Mouse (Mus musculus): ENCODE results near the gene Tril. TPM values are rescaled to one million over a fixed set of nuclear protein-coding genes. Genes with fewer than 3 reads are reported as not detected.
A peak's percentile ranks its signal among the peaks of the same experiment; 100 is the strongest.

Gene Tril
- polyA plus RNA-seq, 1 experiment from 2014 or later, result 35.3 TPM

DNA sequence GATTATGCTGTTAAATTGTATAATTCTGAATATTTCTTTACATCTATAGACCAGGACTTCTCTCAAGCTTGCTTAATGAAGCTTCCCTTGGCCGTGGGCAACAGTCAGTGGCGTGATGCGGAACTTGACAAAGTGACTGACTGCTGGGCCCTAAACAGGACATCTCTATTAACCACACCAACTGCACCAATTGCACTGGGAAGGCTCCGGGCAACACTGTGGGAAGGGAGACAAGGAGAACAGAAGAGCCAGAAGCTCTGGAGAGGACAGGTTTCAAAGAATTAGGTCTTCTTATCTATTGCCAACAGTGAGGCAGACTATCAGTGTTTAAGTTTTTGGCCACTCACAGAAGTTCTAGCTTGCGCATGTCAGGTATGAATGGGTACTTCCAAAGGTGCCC lies 38.4 kb downstream of the Tril start:
- Histone ChIP-seq H3K27me3 (no peaks in the 10 kb centered on the region), H3K9me3 (replicated peaks) (no peaks in the 10 kb centered on the region), H3K27ac (replicated peaks) (no peak overlapping the region), H3K4me2 (replicated peaks) (no peak overlapping the region), H3K4me3 (replicated peaks) (no peak overlapping the region), H3K9ac (no peak overlapping the region), H3K4me1 (no peaks in the 10 kb centered on the region; the same call in 1 of the 2 replicates), H3K36me3 (no peaks in the 10 kb centered on the region)
- WGBS, result 86% methylated on average over 5 of the region's 5 CpGs
- no peak for ATAC-seq (ENCODE audit: insufficient number of reproducible peaks, low FRiP score, low TSS enrichment, low read depth)

DNA sequence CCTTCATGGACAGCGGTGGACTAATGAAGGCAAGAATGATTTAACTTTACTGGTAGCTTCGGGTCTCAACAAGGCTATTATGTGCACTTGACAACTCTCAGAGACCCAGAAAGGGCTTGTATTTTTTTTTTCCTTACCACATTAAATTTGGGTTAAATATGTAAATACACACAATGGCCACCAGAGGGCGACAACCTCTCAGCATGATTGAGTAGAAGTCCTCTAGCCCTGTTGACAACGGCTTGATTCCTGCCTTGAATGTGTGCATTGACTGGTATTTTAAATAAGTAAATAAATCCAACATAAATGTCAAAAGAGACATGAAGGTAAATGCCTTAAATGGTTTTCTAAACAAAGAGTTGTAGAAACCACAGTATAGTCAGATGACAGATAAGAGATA lies 39.5 kb downstream of the Tril start:
- WGBS, result 5% methylated on average over 4 of the region's 4 CpGs
- H3K27ac ChIP-seq (replicated peaks), result no peak overlapping the region
- H3K27me3 ChIP-seq, result no peaks in the 10 kb centered on the region
- no peaks in the 10 kb centered on the region; the same call in 1 of the 2 replicates for H3K4me1 ChIP-seq
- no peaks in the 10 kb centered on the region for H3K9me3 ChIP-seq (replicated peaks)
- no peak overlapping the region for H3K4me2 ChIP-seq (replicated peaks)
- no peak for ATAC-seq (ENCODE audit: insufficient number of reproducible peaks, low FRiP score, low TSS enrichment, low read depth)
- H3K36me3 ChIP-seq, result no peaks in the 10 kb centered on the region
- H3K4me3 ChIP-seq (replicated peaks), result no peak overlapping the region
- H3K9ac ChIP-seq, result no peak overlapping the region

DNA sequence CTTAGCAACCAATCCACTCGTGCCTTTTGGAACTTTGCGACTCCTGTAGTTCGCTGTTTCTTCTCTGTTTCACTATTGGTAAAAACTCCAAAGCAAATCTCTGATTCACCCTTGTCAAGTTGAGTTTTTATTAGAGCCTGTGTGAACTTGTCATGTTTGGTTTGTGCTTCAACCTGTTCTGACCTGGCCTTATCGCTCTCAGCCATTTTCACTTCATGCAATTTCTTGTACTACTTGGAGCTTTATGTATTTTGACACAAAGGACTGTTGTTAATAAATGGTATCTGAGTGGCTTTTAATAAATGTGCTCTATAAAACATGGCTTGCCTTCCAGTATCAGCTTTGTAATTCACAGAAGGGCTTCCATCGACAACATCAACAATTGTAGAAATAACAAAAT lies 40.6 kb downstream of the Tril start:
- WGBS, result 69% methylated on average over 5 of the region's 5 CpGs
- no peaks in the 10 kb centered on the region for H3K36me3 ChIP-seq
- no peak overlapping the region; the same call in 1 of the 2 replicates for H3K27ac ChIP-seq (replicated peaks)
- no peak overlapping the region for H3K4me3 ChIP-seq (replicated peaks)
- no peak overlapping the region for H3K4me2 ChIP-seq (replicated peaks)
- H3K9ac ChIP-seq, result no peak overlapping the region
- H3K9me3 ChIP-seq (replicated peaks), result no peaks in the 10 kb centered on the region
- no peak for ATAC-seq (ENCODE audit: insufficient number of reproducible peaks, low FRiP score, low TSS enrichment, low read depth)
- H3K4me1 ChIP-seq, result no peaks in the 10 kb centered on the region; the same call in 1 of the 2 replicates
- H3K27me3 ChIP-seq, result no peaks in the 10 kb centered on the region

DNA sequence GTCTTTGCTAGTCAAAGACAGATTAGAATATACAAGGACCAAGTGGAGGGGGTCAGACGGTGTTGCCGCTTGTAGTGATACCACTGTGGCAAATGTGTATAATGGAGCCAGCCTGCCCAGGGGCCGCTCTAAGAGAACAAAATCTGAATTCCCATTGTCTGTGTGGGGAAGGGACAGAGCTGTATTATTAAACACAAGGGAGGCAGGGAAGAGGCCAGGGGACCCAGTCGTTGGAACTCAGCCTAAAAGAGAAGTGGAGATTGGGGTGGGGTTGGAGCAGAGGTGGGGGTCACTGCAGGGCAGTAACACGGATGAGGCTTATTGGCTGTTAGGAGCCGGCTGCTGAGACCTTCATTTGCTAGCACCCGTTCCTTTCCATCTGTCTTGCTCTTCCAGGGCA lies 41.1 kb downstream of the Tril start:
- no peak overlapping the region for H3K27ac ChIP-seq (replicated peaks)
- H3K27me3 ChIP-seq, result no peaks in the 10 kb centered on the region
- H3K4me1 ChIP-seq, result no peaks in the 10 kb centered on the region; the same call in 1 of the 2 replicates
- ATAC-seq (ENCODE audit: insufficient number of reproducible peaks, low FRiP score, low TSS enrichment, low read depth), result no peak
- H3K36me3 ChIP-seq, result no peaks in the 10 kb centered on the region
- H3K4me3 ChIP-seq (replicated peaks), result no peak overlapping the region
- no peak overlapping the region for H3K4me2 ChIP-seq (replicated peaks)
- no peaks in the 10 kb centered on the region for H3K9me3 ChIP-seq (replicated peaks)
- no peak overlapping the region for H3K9ac ChIP-seq
- WGBS, result 56% methylated on average over 7 of the region's 7 CpGs

DNA sequence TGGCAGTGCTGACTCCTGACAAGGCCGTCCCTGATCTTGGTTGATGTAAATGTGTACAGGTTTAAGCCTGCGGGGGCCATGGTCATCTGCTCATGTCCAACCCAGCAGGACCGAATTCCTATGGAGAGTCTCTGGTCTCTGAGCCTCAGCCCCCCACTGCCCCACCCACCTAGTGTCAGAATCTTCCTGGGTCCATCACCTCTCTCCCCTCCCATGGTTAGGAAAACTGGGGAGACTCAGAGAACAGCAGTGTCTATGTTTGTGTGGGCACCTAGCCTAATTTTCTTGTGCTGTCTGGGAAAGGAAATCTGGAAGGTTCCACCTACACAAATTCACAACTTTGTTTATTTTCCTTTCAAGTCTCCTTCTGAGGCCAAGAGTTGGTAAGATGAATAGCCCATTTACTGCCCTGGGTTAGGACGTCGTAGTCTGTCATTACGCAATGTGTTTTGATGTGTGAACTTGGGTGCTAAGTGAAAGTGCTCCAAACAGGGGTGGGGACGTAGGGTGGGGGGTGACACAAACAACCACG lies 42.1 kb downstream of the Tril start:
- Histone ChIP-seq H3K4me1 (no peaks in the 10 kb centered on the region; the same call in 1 of the 2 replicates), H3K4me3 (replicated peaks) (no peak overlapping the region), H3K27me3 (no peaks in the 10 kb centered on the region), H3K36me3 (no peaks in the 10 kb centered on the region), H3K9me3 (replicated peaks) (no peaks in the 10 kb centered on the region), H3K9ac (no peak overlapping the region), H3K4me2 (replicated peaks) (no peak overlapping the region), H3K27ac (replicated peaks) (no peak overlapping the region)
- WGBS, result 70% methylated on average over 8 of the region's 8 CpGs
- ATAC-seq (ENCODE audit: insufficient number of reproducible peaks, low FRiP score, low TSS enrichment, low read depth), result 0 out of 2 replicates have a peak, but pooled peaks have one; percentile 24

DNA sequence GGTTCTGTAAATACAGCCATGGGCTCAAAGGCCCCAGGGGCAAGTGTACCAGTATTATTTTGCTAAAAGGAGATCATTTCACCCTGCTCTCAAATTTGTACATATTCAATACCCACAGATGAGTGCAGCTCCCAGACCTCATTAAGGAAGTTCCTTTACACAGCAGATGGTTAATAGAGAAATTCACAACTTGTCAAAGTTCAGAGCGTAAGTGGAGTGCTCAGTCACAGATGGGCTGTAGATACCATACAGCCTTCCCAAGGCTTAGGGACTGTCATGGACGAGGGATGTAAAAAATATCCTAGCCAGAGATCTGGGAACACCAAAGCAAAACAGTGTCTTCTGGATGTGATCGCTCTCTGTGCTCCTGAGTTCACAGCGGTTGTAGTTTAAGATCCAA lies 52.4 kb downstream of the Tril start:
- H3K4me3 ChIP-seq (replicated peaks), result no peak overlapping the region
- 89% methylated on average over 4 of the region's 4 CpGs for WGBS
- peaks cover 12% of the 10 kb centered on the region for H3K4me1 ChIP-seq
- ATAC-seq (ENCODE audit: insufficient number of reproducible peaks, low FRiP score, low TSS enrichment, low read depth), result no peak
- H3K27me3 ChIP-seq, result no peaks in the 10 kb centered on the region
- H3K36me3 ChIP-seq, result no peaks in the 10 kb centered on the region
- no peaks in the 10 kb centered on the region for H3K9me3 ChIP-seq (replicated peaks)
- no peak overlapping the region for H3K9ac ChIP-seq
- no peak overlapping the region for H3K4me2 ChIP-seq (replicated peaks)
- no peak overlapping the region for H3K27ac ChIP-seq (replicated peaks)

DNA sequence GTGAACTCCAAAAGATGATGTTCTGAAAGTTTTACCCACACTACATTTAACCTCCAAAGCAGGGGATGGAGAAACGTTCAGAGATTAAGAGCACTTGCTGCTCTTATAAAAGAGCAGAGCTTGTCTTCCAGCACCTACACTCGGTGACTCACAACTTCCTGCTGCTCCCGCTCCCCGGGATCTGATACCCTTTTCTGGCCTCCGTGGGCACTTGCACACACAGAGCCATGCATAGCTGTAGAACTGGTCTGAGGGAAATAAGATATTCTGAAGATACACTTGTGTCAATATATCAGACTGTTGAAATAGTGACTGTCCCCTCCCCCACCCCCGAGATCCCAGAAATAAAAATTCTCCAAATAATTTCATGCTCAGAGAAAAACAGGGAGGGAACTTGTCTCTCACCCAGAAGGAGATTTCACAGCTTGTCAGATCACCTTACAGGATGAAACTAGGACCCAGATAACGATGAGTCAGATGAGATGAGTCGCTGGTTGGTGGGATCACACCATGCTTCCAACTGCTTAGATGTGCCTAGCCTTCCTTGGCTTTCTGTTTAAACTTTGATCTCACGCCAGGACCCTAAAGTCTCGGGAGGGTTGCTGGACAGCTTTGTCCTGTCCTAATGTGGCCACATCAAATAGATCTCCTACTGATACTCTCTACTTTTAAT lies 54.3 kb downstream of the Tril start:
- no peaks in the 10 kb centered on the region for H3K36me3 ChIP-seq
- H3K9ac ChIP-seq, result no peak overlapping the region
- no peak for ATAC-seq (ENCODE audit: insufficient number of reproducible peaks, low FRiP score, low TSS enrichment, low read depth)
- peaks cover 16% of the 10 kb centered on the region for H3K4me1 ChIP-seq
- H3K27me3 ChIP-seq, result no peaks in the 10 kb centered on the region
- WGBS, result 46% methylated on average over 10 of the region's 10 CpGs
- H3K4me2 ChIP-seq (replicated peaks), result no peak overlapping the region
- no peak overlapping the region for H3K4me3 ChIP-seq (replicated peaks)
- no peak overlapping the region for H3K27ac ChIP-seq (replicated peaks)
- H3K9me3 ChIP-seq (replicated peaks), result no peaks in the 10 kb centered on the region

DNA sequence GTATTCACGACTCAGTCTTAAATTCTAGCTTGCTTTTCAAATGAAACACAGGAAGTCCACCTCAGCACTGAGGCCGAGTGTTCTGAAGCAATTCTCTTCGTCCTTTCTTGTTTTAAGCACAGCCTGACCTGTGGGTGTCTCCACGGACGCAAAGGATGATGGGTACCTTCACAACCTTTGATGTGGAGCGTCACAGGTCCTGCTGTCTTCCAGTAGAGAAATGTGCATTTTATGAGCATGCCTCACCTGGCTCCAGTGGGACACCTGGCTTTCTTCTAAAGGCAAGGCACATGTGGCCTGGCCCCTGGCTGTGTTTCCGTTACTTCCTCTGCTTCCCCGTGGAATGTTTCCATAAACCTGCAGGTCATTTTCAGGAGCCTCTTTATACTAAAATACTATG lies 54.9 kb downstream of the Tril start:
- H3K9me3 ChIP-seq (replicated peaks), result no peaks in the 10 kb centered on the region
- H3K4me1 ChIP-seq, result peaks cover 23% of the 10 kb centered on the region
- H3K9ac ChIP-seq, result no peak overlapping the region
- H3K36me3 ChIP-seq, result no peaks in the 10 kb centered on the region
- no peaks in the 10 kb centered on the region for H3K27me3 ChIP-seq
- H3K27ac ChIP-seq (replicated peaks), result no peak overlapping the region
- H3K4me2 ChIP-seq (replicated peaks), result no peak overlapping the region
- H3K4me3 ChIP-seq (replicated peaks), result no peak overlapping the region
- WGBS, result 51% methylated on average over 8 of the region's 8 CpGs
- ATAC-seq (ENCODE audit: insufficient number of reproducible peaks, low FRiP score, low TSS enrichment, low read depth), result no peak

Other genes starting within 250 kb of the Tril start
- not detected in 2 replicates for gene Cpvl, start 157.8 kb upstream of the Tril start, polyA plus RNA-seq (2015; fragmentation: Nextera tagmentation; extraction: Ambion mirVana)
- 11.1 and 12.2 TPM in 2 replicates for gene Chn2, start 218.7 kb upstream of the Tril start, polyA plus RNA-seq (2015; fragmentation: Nextera tagmentation; extraction: Ambion mirVana)